Mouse (Mus musculus) adrenal gland, adult (tissue): Measurements from ENCODE around the gene B3galt5.

ENCODE experiments used
- DNase-seq, 2 experiments: peaks; one replicate each; pipeline ENCODE4 v3.0.0; 2022 to 2023; ENCODE audit warnings: low spot score in 1 of 2; ENCODE audit not compliant: inconsistent age in 2 of 2

Gene B3galt5

DNA sequence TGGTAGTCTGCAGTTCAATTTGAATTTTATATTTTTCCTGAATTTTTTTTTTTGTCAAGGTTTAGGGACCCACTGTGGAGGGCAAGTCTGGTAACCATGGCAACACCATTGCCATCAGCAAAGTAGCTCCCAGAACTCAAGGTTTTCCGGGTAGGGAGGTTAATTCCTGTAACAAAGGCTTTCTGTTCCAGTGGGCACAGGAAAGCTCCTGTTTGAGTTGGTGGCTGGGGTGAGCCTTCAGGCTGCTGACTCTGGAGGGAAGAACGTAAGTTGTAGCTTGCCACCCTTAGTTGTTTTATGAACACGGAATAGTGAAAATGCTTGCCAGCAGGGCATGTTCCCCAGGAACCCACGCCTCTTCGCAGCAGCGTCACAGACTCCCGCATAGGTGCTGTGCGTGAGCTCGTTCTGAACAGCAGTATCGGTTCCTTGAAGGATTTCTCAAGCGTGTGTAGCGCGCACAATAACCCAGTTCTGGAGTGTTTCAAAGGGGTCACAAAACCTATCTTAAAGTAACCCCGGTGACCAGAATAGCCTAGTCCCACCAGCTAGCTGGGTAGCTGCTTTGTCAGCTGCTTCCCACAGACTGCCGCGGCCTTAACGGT lies at the start of gene B3galt5:
Gene B3galt5, plus strand, starts transcription at position 436 of the 605 bp plus-strand sequence.
- no peak for DNase-seq

DNA sequence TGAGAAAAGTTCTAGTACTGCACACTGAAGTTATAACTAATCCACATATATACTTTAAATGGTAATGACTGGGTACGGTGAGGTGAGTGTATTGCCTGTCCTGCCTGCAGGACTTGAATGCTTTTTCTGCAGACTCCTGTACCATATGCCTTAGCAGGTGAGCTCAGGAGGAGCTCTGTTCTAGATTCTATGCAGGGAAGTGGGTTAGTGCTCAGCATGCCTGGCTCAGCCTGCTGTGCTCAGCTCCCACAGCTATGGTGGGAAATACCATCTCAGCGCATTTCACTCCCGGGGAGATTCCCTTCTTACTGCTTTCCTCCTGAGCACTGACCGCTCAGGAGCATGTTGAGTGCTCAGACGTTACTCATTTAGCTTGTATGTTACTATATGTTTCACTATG lies 48.0 kb upstream of the B3galt5 start:
- DNase-seq: no peak

DNA sequence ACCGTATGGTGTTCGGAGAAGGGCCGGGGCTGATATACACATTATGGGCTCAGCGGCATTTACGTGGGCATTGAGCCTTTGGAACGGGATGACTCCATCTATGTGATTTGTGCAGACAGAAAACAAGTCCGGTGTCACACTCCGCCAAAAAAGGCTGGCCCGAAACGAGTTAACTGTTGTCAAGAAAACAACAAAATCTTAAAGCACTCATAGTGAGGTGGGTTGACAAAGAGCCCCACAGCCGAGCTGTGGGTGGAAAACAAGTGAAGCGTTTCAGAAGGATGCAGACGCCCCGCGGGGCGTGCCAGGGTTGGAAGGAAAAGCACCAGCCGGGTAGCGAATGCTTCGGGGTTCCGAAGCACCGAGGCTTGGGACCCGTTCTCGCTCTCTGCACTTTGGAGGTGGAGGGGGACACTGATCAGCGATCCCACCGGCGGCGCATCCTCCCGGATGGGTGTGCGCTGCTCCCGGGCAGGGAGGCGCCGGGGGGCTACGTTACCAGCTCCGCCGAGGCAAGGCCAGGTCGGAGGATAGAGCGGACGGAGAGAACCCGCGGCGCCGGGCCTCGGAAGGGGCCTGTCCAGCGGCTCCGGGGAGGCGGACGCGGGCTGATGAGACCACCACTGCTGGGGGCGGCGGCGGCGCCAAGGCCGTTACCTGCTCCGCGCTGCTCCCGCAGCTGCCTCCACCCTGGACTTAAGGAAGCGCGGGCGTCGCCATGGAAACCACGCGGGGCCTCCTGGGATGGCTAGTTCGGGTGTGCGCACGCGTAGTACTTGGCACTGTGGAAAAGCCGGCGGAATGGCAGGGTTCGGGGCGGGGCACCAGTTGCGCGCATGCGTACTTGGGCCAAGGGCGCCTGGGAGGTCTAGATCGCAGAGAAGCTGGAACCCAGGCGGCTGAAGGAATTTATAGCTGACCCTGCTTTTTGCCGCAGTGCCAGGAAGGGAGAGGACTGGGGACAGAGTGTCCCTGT lies 43.8 kb upstream of the B3galt5 start, which contains the start of gene Lca5l:
Gene Lca5l, minus strand, starts transcription at position 741 of the 976 bp plus-strand sequence.
- peak; percentile 99 to 100 for DNase-seq

DNA sequence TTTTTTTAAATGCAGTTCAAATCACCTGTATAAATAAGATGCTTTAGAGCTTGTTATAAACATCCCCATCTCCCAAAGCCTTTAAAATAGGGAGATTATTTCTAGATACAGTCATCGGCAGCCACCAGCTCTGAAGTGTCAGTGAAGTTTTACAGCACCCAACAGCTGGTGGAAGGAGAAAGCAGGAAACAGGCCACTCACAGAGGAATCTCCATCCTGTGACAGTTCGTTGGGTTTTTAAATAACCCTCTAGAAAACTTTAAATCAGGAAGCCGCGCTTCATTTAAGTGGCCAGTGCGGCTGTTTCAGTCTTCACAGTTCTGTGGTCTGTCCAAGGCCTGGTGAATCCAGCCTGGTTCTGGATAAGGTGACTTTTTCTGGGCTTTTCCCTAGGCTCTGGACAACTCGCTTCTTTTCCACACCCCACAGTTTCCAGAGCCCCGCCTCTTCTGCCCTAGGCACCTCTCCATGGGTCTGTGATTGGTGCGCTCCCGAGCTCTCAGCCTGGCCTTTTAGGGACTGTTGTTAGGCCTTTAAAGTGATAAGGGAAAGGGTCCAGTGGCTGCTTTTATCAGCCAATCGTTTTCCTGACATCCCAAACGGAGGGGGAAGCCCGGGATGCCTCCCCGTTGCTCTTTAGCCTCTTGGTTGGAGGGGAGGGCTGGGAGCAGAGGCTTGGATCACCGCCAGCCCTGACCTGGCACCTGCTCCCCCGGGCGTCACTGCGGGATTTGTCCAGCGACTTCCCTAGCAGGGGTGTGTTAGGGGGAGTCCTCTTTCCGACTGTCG lies 35.5 kb upstream of the B3galt5 start, which contains the start of gene Sh3bgr:
Gene Sh3bgr, plus strand, starts transcription at position 538 of the 789 bp plus-strand sequence.
- peak; percentile 87 to 95 for DNase-seq

DNA sequence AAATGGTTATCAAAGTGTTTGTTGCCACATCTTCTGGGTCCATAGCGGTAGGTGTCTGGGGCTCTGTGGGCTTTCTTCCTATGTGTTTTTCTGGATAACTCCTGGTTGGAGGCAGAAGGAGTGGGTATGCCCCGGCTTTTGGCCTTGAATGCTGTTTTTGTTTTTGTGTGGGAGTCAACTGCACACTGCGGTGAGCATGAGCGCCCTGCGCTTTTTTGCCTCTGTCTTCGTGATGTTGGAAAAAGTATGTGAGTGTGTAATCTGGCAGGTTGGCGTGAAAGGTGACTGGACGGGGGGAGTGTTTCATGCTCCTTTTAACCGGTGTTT lies 34.9 kb upstream of the B3galt5 start:
- DNase-seq: no peak

DNA sequence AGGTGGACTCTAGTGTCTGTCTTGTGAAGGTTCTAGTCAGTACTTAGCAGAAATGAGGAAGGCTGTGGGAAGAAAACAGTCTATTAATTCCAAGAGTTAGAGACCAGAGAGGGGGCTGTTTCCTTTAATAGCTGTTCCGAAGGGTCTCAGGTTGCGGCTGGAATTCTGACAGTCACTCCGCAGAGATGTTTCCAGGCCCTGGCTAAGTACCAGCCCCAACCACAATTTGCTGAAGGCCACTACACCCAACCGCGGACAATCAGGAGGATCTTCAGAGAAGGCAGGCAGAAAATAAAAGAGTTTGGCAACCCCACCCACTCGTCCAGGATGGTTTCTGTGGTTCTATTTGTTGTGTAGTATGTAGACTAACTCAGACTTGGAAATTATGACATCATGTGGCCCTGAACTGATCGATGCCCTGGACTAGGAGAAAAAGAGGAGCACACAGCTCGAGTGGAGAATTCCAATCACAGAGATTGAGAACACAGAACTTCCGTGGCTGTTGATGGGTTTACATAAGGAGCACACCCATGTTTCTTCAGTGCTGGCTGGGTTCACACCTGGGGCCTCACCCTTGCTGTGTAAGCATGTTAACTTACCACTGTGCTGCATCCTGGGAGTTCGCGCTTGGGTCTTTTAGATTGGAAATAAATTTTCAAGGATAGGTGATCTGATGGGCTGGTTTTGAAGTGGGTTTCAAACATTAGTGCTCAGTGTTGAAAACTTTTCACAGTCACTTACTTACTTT lies 33.9 kb upstream of the B3galt5 start:
- peak; percentile 34 to 76 for DNase-seq

DNA sequence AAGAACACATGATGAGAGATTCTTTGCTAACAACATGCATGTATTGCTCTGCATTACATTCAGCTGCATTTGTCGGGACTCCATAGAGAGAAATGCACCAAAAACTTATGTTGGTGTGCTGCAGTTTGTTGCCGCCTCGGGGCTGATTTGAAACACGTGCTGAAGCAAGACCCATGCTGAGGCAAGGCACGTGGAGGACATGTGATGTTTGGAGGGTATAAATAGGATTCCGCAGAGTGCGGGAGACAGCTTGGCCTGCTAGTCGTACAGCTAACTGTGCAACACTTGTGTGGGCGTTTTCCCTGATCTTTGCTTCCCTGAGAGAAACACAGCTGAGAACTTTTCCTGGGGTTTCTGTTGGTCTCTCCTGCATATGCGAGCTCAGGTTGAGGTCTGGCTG lies 25.8 kb upstream of the B3galt5 start:
- DNase-seq: no peak

DNA sequence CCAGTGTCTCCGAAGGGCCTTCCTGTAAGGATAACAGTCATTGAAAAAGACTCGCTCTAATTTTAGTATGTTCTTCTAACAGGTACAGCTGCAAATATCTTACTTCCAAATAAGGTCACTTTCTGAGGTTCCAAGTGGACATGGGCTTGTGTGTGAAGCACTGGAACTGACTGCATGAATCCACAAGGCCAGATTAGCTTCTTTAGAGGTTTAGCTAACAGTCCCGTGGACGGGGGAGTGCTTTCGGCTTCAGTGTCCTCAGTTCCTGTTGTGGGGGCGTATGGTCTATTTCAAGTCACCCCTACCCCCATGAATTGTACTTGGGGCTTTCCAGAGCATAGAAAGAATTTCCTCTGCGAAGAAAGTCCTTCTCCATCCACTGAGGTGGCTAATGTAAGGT lies 24.7 kb upstream of the B3galt5 start:
- DNase-seq: no peak

DNA sequence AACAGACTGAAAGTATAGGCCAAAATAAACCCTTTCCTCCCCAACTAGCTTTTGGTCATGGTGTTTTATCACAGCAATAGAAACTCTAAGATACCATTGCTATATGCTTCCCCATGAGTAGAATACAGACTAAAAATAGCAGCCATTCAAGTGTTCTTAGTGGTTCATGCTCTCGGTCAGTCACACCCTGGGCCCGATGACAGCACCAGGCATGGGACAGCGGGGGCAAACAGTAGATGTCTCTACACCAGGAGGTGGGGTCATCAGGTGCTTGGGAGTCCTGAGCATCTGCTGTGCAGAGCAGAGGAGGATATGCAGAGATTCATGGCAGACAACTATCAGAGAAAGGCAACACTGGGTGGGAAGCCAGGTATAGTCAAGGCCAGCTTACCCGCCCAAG lies 22.6 kb upstream of the B3galt5 start:
- DNase-seq: no peak

DNA sequence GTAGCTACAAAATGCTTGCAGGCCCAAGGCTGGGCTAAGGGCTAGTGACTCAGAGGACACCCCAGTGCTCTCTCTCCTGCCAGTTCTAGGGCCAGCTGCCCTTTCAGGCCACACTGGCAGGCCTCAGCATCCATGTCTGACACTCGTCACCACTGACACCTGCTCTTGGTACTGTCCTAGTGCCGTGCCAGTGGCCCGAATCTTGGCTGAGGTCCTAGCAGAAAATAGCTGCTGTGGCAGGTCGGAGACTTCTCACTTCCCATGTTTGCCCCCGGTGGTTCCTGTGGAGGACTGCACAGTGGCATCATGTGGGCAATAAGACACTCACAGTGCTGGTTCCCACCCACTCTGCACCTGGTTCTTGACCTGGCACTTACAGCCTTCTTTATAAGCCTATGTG lies 14.1 kb upstream of the B3galt5 start:
- no peak for DNase-seq

DNA sequence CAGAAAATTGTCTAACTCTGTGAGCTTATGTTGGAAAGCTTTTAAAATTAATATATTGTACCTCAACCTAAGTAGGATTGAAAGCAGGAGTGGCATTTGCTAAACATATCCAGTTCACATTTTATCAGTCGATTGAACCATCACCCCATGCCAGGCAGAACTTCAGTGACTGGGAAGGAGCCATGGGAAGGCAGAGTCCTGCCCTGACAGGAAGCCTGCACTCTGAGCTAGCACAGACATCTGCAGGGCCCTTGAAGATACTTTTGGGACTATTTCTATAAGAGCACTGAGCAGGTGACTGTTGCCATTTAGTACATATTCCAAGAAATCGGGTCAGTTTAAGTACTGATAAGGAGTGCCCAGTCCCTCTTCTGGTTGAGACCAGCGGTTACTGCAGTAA lies 13.6 kb upstream of the B3galt5 start:
- no peak for DNase-seq

DNA sequence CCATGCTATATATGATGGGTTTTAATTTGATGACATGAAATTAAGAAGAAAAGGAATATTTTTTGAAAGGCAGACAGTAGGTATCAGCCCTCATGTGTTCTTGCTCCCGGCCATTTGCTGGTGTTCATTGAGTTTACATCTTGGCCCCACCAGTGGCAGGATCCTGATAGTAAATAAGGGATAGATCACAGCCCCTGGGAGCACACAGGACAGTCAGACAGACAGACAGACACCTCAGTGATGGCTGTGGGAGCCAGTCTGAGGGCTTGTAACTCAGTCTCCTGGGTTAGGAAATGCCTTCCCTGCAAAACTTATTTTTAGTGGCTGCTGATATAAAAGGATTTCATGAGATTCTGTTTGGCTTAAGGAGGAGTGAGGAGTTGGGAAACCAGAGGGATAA lies 13.1 kb upstream of the B3galt5 start:
- DNase-seq: no peak

DNA sequence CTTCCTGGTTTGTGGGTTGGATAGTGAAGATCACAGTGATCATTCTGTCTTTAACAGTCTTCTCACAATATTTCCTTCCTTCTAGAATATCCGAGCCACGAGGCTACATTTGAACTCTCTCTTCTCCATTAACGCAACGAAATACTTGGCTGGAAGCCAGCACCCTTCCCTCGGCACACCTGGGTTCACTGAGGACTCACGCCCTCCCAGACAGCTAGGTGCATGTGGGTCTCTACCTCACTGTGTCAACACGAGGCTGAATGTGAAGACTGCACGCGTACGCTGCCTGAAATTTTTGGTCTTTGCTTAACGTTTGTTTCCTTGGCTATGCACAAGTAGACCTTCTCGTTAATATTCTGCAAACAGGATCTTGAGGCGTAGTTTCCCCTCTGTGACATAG lies 7.2 kb upstream of the B3galt5 start:
- DNase-seq: no peak

DNA sequence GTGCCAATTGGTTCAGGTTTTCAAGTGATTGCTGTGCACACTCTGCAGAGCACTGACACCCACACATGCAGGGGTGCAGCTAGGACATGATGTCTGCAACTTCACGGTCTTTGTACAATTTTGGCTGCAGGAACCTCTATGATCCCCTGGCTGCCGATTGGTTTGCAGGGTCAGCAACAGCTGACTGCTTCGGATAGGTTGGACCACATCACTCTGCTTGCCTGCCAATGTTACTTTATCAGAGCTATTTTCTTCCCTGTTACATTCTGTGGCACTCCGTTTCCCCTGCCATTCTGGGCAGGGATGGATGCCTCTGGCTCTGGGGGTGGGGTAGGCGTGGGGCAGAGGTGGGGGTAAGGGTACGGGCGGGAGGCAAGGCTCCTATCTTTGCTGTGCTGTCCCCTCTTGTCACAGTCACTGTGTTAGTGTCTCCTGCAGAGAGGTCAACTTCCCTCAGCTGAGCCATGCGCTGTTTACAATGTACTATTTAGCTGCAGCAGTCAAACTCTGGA lies 6.5 kb upstream of the B3galt5 start:
- DNase-seq: no peak

DNA sequence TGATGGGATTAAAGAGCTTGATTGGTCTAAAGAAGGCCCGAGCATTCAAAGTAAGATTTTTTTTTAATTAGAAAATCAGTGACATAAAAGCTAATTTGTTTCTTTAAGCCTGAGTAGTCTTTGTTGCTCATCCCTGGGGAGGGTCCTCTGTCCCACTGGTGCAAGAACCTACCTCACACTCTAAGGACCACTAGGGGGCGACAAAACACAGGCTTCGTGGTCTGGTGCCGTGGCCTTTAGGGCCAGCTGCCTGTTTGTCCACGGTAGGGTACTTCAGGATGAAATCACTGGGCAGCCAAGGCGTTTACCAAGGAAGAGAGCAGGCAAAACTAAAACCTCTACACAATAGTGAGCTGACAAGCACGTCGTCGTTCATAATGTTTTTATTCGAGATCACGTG lies 5.2 kb upstream of the B3galt5 start:
- peak; percentile 67 to 91 for DNase-seq

DNA sequence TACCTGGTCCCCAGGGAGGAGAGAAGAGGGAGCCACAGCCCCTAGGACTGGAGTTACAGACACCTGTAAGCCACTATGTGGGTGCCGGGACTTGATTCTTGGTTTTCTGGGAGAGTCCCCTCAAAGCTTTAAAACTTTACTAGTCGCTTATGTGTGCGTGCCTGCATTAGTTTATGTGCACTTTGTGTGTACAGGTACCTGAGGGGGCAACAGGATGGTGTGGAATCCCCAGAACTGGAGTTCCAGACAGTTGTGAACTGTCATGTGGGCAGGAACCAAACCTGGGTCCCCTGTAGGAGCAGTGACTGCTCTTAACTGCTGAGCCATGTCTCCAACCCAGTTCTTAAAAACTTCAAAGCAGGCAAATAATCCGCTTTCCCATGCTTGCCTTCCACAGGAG lies 4.3 kb upstream of the B3galt5 start:
- no peak for DNase-seq

DNA sequence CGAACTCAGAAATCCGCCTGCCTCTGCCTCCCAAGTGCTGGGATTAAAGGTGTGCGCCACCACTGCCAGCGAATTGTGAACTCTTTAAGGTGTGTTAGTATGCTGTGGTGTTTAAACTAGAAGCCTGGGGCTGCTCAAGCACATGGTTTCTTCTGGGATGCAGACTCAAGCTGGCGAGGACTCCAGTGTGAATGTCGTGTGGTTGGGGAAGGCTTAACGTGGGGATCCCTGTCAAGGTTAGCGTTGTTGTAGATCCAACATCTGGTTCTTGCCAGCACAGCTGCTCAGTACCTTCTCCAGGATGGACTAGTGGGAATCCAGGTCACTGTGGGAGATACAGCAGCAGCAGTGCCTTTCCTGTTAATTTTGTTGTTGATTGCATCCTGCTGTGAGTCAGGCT lies 3.6 kb upstream of the B3galt5 start:
- no peak for DNase-seq

DNA sequence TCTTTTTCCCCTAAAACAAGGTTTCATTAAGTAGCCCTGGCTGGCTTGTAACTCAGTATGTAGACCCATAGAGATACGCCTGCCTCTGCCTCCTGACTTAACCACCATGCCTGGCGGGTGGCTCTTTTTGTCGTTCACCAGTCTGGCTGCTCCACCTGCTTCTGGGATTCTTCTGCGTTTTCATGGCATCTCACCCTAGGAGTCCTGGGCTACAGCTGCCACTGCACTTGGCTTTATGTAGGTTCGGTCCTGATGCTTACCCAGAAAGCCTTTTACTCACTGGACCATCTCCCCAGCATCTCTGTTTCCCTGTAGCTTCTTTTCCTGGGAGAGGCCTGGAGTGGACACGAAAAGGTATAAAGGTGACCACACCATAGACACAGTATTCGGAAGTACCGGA lies 1.6 kb upstream of the B3galt5 start:
- no peak for DNase-seq

DNA sequence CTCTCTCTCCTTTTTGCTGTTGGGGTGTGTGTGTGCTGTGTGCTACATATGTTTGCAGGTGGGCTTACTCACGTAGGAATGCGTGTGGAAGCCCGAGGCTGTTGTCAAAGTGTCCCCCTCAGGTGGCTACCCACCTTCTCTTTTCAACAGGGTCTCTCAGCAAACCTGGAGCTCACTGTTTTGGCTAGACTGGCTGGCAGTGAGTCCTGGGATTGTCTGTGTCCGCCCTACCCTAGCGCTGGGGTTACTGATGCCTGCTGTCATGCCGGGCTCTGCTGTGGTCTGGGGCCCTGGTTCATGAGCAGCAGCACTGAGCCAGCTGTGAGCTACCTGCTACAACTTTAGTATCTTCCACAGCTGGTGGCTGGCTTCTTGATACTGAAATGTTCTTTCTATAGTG lies 8.9 kb downstream of the B3galt5 start:
- DNase-seq: no peak

DNA sequence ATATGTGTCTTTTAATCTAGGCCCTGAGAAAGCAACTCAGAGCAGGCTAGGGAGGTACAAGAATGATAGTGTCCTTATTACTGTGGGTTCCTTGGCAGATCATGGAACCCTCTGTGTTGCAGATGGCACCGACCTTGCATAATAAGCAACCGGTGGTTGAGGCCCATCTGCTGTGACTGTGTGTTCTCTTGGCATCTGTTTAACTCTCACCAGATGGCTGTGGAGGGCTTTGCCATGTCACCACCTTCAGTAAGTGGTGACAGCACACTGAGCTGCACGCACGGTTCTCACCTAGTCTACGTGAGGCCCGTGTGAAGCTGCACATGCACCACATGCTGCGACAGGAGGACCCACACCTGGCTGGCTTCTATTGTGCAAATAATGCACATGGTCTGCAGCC lies 14.0 kb downstream of the B3galt5 start:
- no peak for DNase-seq

DNA sequence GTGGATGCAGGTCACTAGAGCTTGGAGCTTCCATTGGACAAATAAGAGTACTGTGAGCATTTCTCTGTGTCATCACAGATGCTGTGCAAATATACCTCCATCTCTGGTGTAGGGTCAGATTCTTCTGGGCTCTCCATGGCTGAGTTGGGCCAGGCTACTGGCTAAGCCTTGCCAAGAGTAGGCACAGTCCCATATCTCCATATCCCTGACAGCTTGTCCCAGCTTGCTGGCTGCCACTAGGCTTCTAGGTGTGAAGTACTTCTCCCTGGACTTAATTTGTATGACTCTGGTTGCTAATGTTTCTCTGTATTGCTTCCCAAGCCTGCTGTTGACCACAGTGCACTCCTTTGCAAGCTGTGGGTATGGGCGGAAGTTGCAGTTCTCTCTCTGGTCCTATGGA lies 16.5 kb downstream of the B3galt5 start:
- no peak for DNase-seq
